In genomic region chr16:32913937-32914881, GRCm38 (mm10) we compare ENCODE assay signal across 8 mouse cellular contexts. TPM values are rescaled to one million over a fixed set of nuclear protein-coding genes. Genes with fewer than 3 reads are reported as not detected.
DNase-seq lines count a peak whose midpoint lies in the region; ATAC-seq lines count a peak whose summit lies in the region.

Gene Lrch3 (plus strand): TSS chr16:32914100.

- DNase-seq in Muller cell, postnatal 12 days (ENCODE audit: inconsistent ontology term) = peak; percentile 95
- DNase-seq in cerebellum, adult 9-11 months = peak; percentile 94
- peak; percentile 78 to 91 for DNase-seq in frontal cortex, postnatal 10 days (ENCODE audit: low spot score in 2 of 2)
- peak; percentile 92 to 93 for DNase-seq in layer of hippocampus, postnatal 14 days (ENCODE audit: low spot score in 2 of 2)
- peak; percentile 97 for DNase-seq in lung, postnatal 14 days
- peak; percentile 78 for DNase-seq in retina, adult 2 months (ENCODE audit: low read depth, low spot score)
- DNase-seq in thymus, postnatal 36 days = peak; percentile 93 to 94

- peak within 1 kb of the TSS; percentile 66 for H3K4me2 ChIP-seq in hindbrain, embryonic 12.5 days (replicated peaks)

- H3K4me3 ChIP-seq in hindbrain, embryonic 12.5 days = peak within 1 kb of the TSS; percentile 65

- no peaks in the 10 kb centered on the region for H3K9me3 ChIP-seq in hindbrain, embryonic 12.5 days (replicated peaks)

- H3K27ac ChIP-seq in hindbrain, embryonic 12.5 days = peak within 1 kb of the TSS; percentile 81

- H3K9ac ChIP-seq in hindbrain, embryonic 12.5 days = peak within 1 kb of the TSS; percentile 82

- under 1% methylated on average over 77 of the region's 85 CpGs for WGBS in hindbrain, embryonic 12.5 days

- H3K4me1 ChIP-seq in hindbrain, embryonic 12.5 days = peaks cover 6% of the 10 kb centered on the region

- ATAC-seq in hindbrain, embryonic 12.5 days (ENCODE audit: low FRiP score) = peak; percentile 88

- no peaks in the 10 kb centered on the region for H3K27me3 ChIP-seq in hindbrain, embryonic 12.5 days

- H3K36me3 ChIP-seq in hindbrain, embryonic 12.5 days = no peaks in the 10 kb centered on the region

RNA-seq across cellular contexts. Expression of gene Lrch3, which starts in this region (rescaled TPM):
- polyA plus RNA-seq in hindbrain, embryonic 12.5 days (2016; fragmentation: Nextera tagmentation; extraction: Ambion mirVana) = 50.3 and 53.3 TPM in 2 replicates
- total RNA-seq in layer of hippocampus, postnatal 14 days (2021) = 10 to 100 TPM; 36.0 to 42.8 TPM

Comparison
In these comparisons a context has a peak if more than half of its experiments do, and no peak if none do; other contexts are left out.
1. Peak in every context shown above with its lines: DNase-seq, ATAC-seq, H3K4me3 ChIP-seq and H3K27ac ChIP-seq.